Mouse (Mus musculus) CH12.LX (cell line): ENCODE measurements around the gene Nup188. TPM values are rescaled to one million over a fixed set of nuclear protein-coding genes. Genes with fewer than 3 reads are reported as not detected.

ENCODE experiments used
- DNase-seq: peaks from one replicate; pipeline ENCODE4 v3.0.0-alpha.2; 2013; ENCODE audit errors: extremely low read depth
- H3K27ac ChIP-seq: 2 replicates; pipeline ENCODE4 v1.5.1; 2012; ENCODE audit warnings: low read depth, mild to moderate bottlenecking, control low read depth, moderate library complexity; ENCODE audit not compliant: insufficient read depth
- H3K27me3 ChIP-seq: replicated peaks from 2 replicates; pipeline ENCODE3; 2012; ENCODE audit warnings: inconsistent platforms
- H3K36me3 ChIP-seq, 2 experiments: replicated peaks in 1 of 2; 2 replicates each; pipeline versions ENCODE3 to v1.6.1; 2012; ENCODE audit warnings: inconsistent platforms in 1 of 2, low read length in 1 of 2, mild to moderate bottlenecking in 1 of 2, mixed read lengths in 1 of 2, moderate library complexity in 1 of 2; ENCODE audit not compliant: control insufficient read depth in 1 of 2, insufficient read depth in 1 of 2
- H3K4me1 ChIP-seq, 2 experiments: 2 replicates each; pipeline ENCODE4 v1.6.1; 2012; ENCODE audit warnings: inconsistent platforms in 1 of 2, moderate library complexity in 1 of 2; ENCODE audit not compliant: insufficient read depth in 2 of 2, control insufficient read depth in 1 of 2
- H3K4me2 ChIP-seq: 2 replicates; pipeline ENCODE4 v1.6.1; 2012; ENCODE audit warnings: low read depth, mild to moderate bottlenecking, control low read depth; ENCODE audit not compliant: poor library complexity, insufficient read depth, severe bottlenecking
- H3K4me3 ChIP-seq, 3 experiments: fragments of 150-350 bp in 1 of 3; sonication (generic) in 1 of 3; replicated peaks in 1 of 3; 2 replicates each; pipeline versions ENCODE3 to v1.5.1; 2011 to 2012; ENCODE audit warnings: low read depth in 2 of 3, low read length in 2 of 3, mild to moderate bottlenecking in 2 of 3, moderate library complexity in 2 of 3, control low read depth in 1 of 3, improper control_type of control experiment in 1 of 3, inconsistent platforms in 1 of 3, mixed read lengths in 1 of 3; ENCODE audit not compliant: poor library complexity in 1 of 3
- H3K79me2 ChIP-seq: replicated peaks from 2 replicates; pipeline ENCODE4 v1.6.1; 2012; ENCODE audit warnings: mild to moderate bottlenecking, moderate library complexity; ENCODE audit not compliant: control insufficient read depth, poor library complexity, insufficient read depth, severe bottlenecking; ENCODE audit errors: extremely low read depth
- H3K9ac ChIP-seq: 2 replicates; pipeline ENCODE4 v1.6.1; 2012; ENCODE audit warnings: low read depth, mild to moderate bottlenecking, control low read depth, moderate library complexity; ENCODE audit not compliant: insufficient read depth
- H3K9me3 ChIP-seq: replicated peaks from 2 replicates; pipeline ENCODE3; 2012; ENCODE audit warnings: low read length, inconsistent platforms, mixed read lengths
- BHLHE40 ChIP-seq: IDR thresholded peaks from 2 replicates; pipeline ENCODE4 v1.6.1; 2011; ENCODE audit warnings: mild to moderate bottlenecking, low read depth, low read length, improper control_type of control experiment
- CHD2 ChIP-seq: IDR thresholded peaks from 2 replicates; pipeline ENCODE4 v1.6.1; 2011; ENCODE audit warnings: low read length, improper control_type of control experiment
- CTCF ChIP-seq, 2 experiments: IDR thresholded peaks in 1 of 2; conservative IDR thresholded peaks in 1 of 2; 2 replicates each; pipeline ENCODE4 v1.5.1; 2011 to 2012; ENCODE audit warnings: low read depth in 2 of 2, low read length in 2 of 2, improper control_type of control experiment in 1 of 2, inconsistent platforms in 1 of 2, mild to moderate bottlenecking in 1 of 2, moderate library complexity in 1 of 2
- E2F4 ChIP-seq: IDR thresholded peaks from 2 replicates; pipeline ENCODE4 v1.6.1; 2011; ENCODE audit warnings: low read depth, low read length, improper control_type of control experiment; ENCODE audit not compliant: insufficient replicate concordance
- ELF1 ChIP-seq: IDR thresholded peaks from 2 replicates; pipeline ENCODE4 v1.6.1; 2014; ENCODE audit warnings: low read depth, mild to moderate bottlenecking, inconsistent platforms, low read length, improper control_type of control experiment
- GABPA ChIP-seq: IDR thresholded peaks from 2 replicates; pipeline ENCODE4 v1.6.1; 2012; ENCODE audit warnings: low read depth, low read length, improper control_type of control experiment, inconsistent platforms; ENCODE audit not compliant: insufficient replicate concordance
- HCFC1 ChIP-seq: IDR thresholded peaks from 2 replicates; pipeline ENCODE4 v1.6.1; 2012; ENCODE audit warnings: low read depth, mild to moderate bottlenecking, inconsistent platforms, low read length, improper control_type of control experiment
- JUN ChIP-seq: IDR thresholded peaks from 2 replicates; pipeline ENCODE4 v1.6.1; 2011; ENCODE audit warnings: low read depth, mild to moderate bottlenecking, low read length, improper control_type of control experiment, moderate library complexity; ENCODE audit not compliant: insufficient read depth
- KAT2A ChIP-seq: IDR thresholded peaks from 2 replicates; pipeline ENCODE4 v1.6.1; 2012; ENCODE audit warnings: low read length, improper control_type of control experiment, inconsistent platforms; ENCODE audit not compliant: insufficient replicate concordance
- MAFK ChIP-seq: IDR thresholded peaks from 2 replicates; pipeline ENCODE4 v1.6.1; 2011; ENCODE audit warnings: low read length, improper control_type of control experiment; ENCODE audit not compliant: insufficient replicate concordance
- MEF2A ChIP-seq: IDR thresholded peaks from 2 replicates; pipeline ENCODE4 v1.6.1; 2014; ENCODE audit warnings: low read depth, mild to moderate bottlenecking, inconsistent platforms, low read length, improper control_type of control experiment, borderline replicate concordance
- NELFE ChIP-seq: IDR thresholded peaks from 2 replicates; pipeline ENCODE4 v1.6.1; 2011; ENCODE audit warnings: low read depth, low read length, improper control_type of control experiment
- NRF1 ChIP-seq: IDR thresholded peaks from 2 replicates; pipeline ENCODE4 v1.6.1; 2014; ENCODE audit warnings: low read depth, mild to moderate bottlenecking, inconsistent platforms, low read length, improper control_type of control experiment, moderate library complexity
- PAX5 ChIP-seq: IDR thresholded peaks from 2 replicates; pipeline ENCODE4 v1.6.1; 2012; ENCODE audit warnings: low read length, inconsistent platforms, mixed read lengths
- POLR2A ChIP-seq: IDR thresholded peaks from 2 replicates; pipeline ENCODE4 v1.6.1; 2011; ENCODE audit warnings: low read depth, mild to moderate bottlenecking, improper control_type of control experiment, low read length
- POLR2AphosphoS2 ChIP-seq: IDR thresholded peaks from 2 replicates; pipeline ENCODE4 v1.6.1; 2011; ENCODE audit warnings: low read depth, low read length, improper control_type of control experiment
- RCOR1 ChIP-seq: conservative IDR thresholded peaks from 2 replicates; pipeline ENCODE4 v1.6.1; 2012; ENCODE audit warnings: low read depth, mild to moderate bottlenecking, inconsistent platforms, low read length, improper control_type of control experiment
- SIN3A ChIP-seq: IDR thresholded peaks from 2 replicates; pipeline ENCODE4 v1.6.1; 2012; ENCODE audit warnings: low read length, improper control_type of control experiment, inconsistent platforms
- SMC3 ChIP-seq: IDR thresholded peaks from 2 replicates; pipeline ENCODE4 v1.6.1; 2011; ENCODE audit warnings: low read depth, low read length, improper control_type of control experiment
- TBP ChIP-seq: conservative IDR thresholded peaks from 2 replicates; pipeline ENCODE4 v1.6.1; 2011; ENCODE audit warnings: low read depth, low read length, improper control_type of control experiment
- TCF12 ChIP-seq: IDR thresholded peaks from 2 replicates; pipeline ENCODE4 v1.6.1; 2014; ENCODE audit warnings: low read depth, mild to moderate bottlenecking, inconsistent platforms, low read length, improper control_type of control experiment
- UBTF ChIP-seq: IDR thresholded peaks from 2 replicates; pipeline ENCODE4 v1.6.1; 2012; ENCODE audit warnings: low read depth, mild to moderate bottlenecking, inconsistent platforms, low read length, improper control_type of control experiment, moderate library complexity
- USF2 ChIP-seq: conservative IDR thresholded peaks from 2 replicates; pipeline ENCODE4 v1.6.1; 2011; ENCODE audit warnings: low read depth, low read length, improper control_type of control experiment
- ZKSCAN1 ChIP-seq: IDR thresholded peaks from 2 replicates; pipeline ENCODE4 v1.6.1; 2012; ENCODE audit warnings: low read depth, inconsistent platforms, low read length, improper control_type of control experiment, borderline replicate concordance
- ZMIZ1 ChIP-seq: IDR thresholded peaks from 2 replicates; pipeline ENCODE4 v1.6.1; 2012; ENCODE audit warnings: low read depth, mild to moderate bottlenecking, inconsistent platforms, low read length, improper control_type of control experiment
- dilution Hi-C: fragments of 300-500 bp; cut with MboI; formaldehyde crosslinking; loops from 2 replicates; pipeline ENCODE4 v1.14.3; 2020; ENCODE audit warnings: low sequenced_read_pairs; ENCODE audit not compliant: extremely low pct_unique_long_range_greater_than_20kb, extremely low pct_ligation_motif_present
- in situ Hi-C: fragments of 300-500 bp; cut with MboI; formaldehyde crosslinking; loops from 3 replicates; pipeline ENCODE4 v1.14.3; 2019; ENCODE audit warnings: low sequenced_read_pairs, low pct_ligation_motif_present, low pct_unique_long_range_greater_than_20kb, mixed read lengths
- polyA plus RNA-seq: library from polyadenylated mRNA; unstranded; fragments of >175 nt; gene quantifications from 2 replicates; pipeline ENCODE4 v1.2.1, GENCODE M21; 2012; ENCODE audit warnings: low read depth; ENCODE audit not compliant: insufficient read length
- total RNA-seq, 2 experiments: library from RNA; depleted of rRNA; stranded (reverse); fragments of 300-350 nt in 1 of 2; fragments of >200 nt in 1 of 2; gene quantifications; 2 replicates each; pipeline ENCODE4 v1.2.3; 2012 to 2014

The Nup188 gene
- total and polyA plus RNA-seq, 3 experiments, result 19.7 to 58.8 (median 47.6) TPM

DNA sequence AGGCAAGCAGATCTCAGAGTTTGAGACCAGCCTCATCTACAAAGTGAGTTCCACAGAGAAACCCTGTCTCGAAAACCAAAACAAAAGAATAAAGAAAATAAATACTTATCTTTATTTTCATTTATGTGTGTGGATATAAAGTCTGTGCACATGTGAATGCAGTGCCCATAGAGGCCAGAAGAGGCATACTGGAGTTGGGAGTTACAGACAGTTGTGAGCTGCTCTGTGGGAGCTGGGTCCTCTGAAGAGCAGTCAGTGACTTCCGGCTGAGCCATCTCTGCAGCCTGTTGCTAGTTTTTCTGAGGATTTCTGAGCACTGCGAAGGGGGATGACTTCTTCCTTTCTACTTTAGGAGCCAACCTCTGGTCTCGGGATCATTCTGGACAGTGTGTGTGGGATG lies 29.9 kb downstream of the Nup188 start:
- no peak overlapping the region for H3K4me3 ChIP-seq
- DNase-seq, result peak; percentile 8
- H3K9ac ChIP-seq, result no peak overlapping the region
- TF ChIP-seq POLR2AphosphoS2 (no peak), ELF1 (no peak), RCOR1 (no peak), PAX5 (no peak), NRF1 (no peak), MAFK (no peak), TCF12 (no peak), E2F4 (no peak), SMC3 (no peak), JUN (no peak), TBP (no peak), GABPA (no peak), NELFE (no peak)
- no peak overlapping the region for H3K27ac ChIP-seq
- H3K27me3 ChIP-seq, result no peaks in the 10 kb centered on the region
- H3K79me2 ChIP-seq, result no peaks in the 10 kb centered on the region
- no peaks in the 10 kb centered on the region for H3K9me3 ChIP-seq
- in situ Hi-C loops (no loop called here), dilution Hi-C loops (no loop called here)
- no peaks in the 10 kb centered on the region for H3K4me1 ChIP-seq
- no peak overlapping the region for H3K4me2 ChIP-seq
- peaks cover 62 to 89% of the 10 kb centered on the region in 2 experiments for H3K36me3 ChIP-seq

DNA sequence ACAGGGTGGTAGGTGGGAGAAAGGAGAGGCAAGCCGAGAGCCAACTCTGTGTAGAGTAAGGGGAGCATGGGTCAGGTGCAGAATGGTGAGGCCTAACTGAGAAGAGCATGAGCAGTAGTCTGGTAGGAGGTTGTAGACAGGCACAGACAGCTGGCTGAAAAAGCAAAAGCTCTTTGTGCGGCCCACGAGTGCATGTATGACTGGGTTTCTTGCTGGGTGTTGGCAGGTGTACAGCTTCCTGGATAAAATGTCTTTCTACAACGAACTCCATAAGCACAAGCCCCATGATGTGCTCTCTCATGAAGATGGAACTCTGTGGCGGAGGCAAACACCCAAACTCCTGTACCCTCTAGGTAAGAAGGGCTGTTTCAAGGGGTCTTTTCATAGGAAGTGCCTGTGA lies 30.8 kb downstream of the Nup188 start:
- Histone ChIP-seq H3K27me3 (no peaks in the 10 kb centered on the region), H3K4me2 (no peak overlapping the region), H3K9me3 (no peaks in the 10 kb centered on the region), H3K4me1 (no peaks in the 10 kb centered on the region), H3K79me2 (no peaks in the 10 kb centered on the region), H3K4me3 (no peak overlapping the region), H3K9ac (no peak overlapping the region), H3K36me3 (peaks cover 63 to 91% of the 10 kb centered on the region in 2 experiments), H3K27ac (no peak overlapping the region)
- in situ Hi-C loops (no loop called here), dilution Hi-C loops (no loop called here)
- DNase-seq, result no peak
- no peak for TF ChIP-seq ZKSCAN1
- TF ChIP-seq, all 38 proteins: peak for 0

DNA sequence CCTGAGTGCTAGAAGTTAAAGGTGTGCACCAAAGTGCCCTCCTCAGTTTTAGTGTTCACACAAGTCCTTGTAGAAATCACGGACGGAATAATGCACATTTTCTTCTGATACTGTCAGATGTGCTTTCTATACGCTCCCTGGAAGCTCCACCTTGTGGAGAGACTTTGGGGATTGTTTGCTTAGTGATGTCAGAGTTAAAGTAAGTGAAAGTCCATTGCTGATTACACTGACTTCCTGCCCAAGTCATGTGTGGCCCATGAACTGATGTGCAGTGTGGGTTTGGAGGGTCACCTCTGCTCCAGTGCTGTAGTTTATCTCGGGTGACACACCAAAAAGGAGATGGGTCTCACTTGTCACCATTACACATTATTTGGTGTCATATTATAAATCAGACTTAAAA lies 33.1 kb downstream of the Nup188 start:
- in situ Hi-C loops (no loop called here), dilution Hi-C loops (no loop called here)
- H3K9me3 ChIP-seq, result no peaks in the 10 kb centered on the region
- H3K79me2 ChIP-seq, result no peaks in the 10 kb centered on the region
- H3K4me3 ChIP-seq, result no peak overlapping the region
- H3K36me3 ChIP-seq, result peaks cover 68 to 93% of the 10 kb centered on the region in 2 experiments
- no peak overlapping the region for H3K4me2 ChIP-seq
- no peak overlapping the region for H3K9ac ChIP-seq
- H3K27me3 ChIP-seq, result no peaks in the 10 kb centered on the region
- no peak for DNase-seq
- no peaks in the 10 kb centered on the region for H3K4me1 ChIP-seq
- no peak overlapping the region for H3K27ac ChIP-seq
- TF ChIP-seq POLR2AphosphoS2 (no peak), USF2 (no peak), BHLHE40 (no peak), TBP (no peak), MEF2A (no peak), UBTF (no peak), POLR2A (no peak), CHD2 (no peak), HCFC1 (no peak), CTCF (conservative IDR thresholded peaks at IDR 0.05 in 1 of 2, IDR thresholded peaks at IDR 0.05 in 1 of 2; ENCODE audit: low read depth in 2 of 2, low read length in 2 of 2) (no peak), KAT2A (no peak), E2F4 (no peak), SIN3A (no peak), MAFK (no peak), TCF12 (no peak), ZMIZ1 (no peak)
